Mouse (Mus musculus): Measurements from ENCODE around the gene Mettl21a. TPM values are rescaled to one million over a fixed set of nuclear protein-coding genes. Genes with fewer than 3 reads are reported as not detected.
"Not testable (repeated sequence)": the region's sequence is repeated elsewhere in the genome, so short reads cannot be mapped to it uniquely, and the experiment has no call there.

Gene Mettl21a
- total and polyA plus RNA-seq, 3 experiments, result 12.1 to 37.3 (median 22.8) TPM

GRCm38 (mm10) chr1:64644513-64644912 is 27.5 kb upstream of the Mettl21a start:
- no peaks in the 10 kb centered on the region for H3K36me3 ChIP-seq (replicated peaks)
- H3K4me1 ChIP-seq (ENCODE audit: insufficient read depth, low read depth, low read length), result peaks cover 3% of the 10 kb centered on the region
- H3K27me3 ChIP-seq (ENCODE audit: insufficient read depth, low read length), result peaks cover 20% of the 10 kb centered on the region
- no peak overlapping the region for H3K4me3 ChIP-seq (ENCODE audit: low read depth, low read length)
- no peak for DNase-seq (ENCODE audit: low spot score)
- no peaks in the 10 kb centered on the region for H3K9me3 ChIP-seq (replicated peaks)
- no peak for ATAC-seq (ENCODE audit: extremely low read depth, insufficient number of reproducible peaks, low FRiP score, poor library complexity, severe bottlenecking)
- TF ChIP-seq TAL1 (conservative IDR thresholded peaks at IDR 0.05; ENCODE audit: low read depth, low read length) (no peak), CTCF (IDR thresholded peaks at IDR 0.05; ENCODE audit: low read depth, low read length) (no peak), GATA1 (IDR thresholded peaks at IDR 0.05; ENCODE audit: borderline replicate concordance, low read length) (no peak), GATA2 (IDR thresholded peaks at IDR 0.05; ENCODE audit: borderline replicate concordance, low read depth, low read length) (no peak), POLR2AphosphoS5 (IDR thresholded peaks at IDR 0.05; ENCODE audit: insufficient replicate concordance, low read depth, low read length) (no peak)

- not testable (repeated sequence) for H3K4me1 ChIP-seq (ENCODE audit: insufficient read depth, low read depth, low read length); H3K36me3 ChIP-seq (replicated peaks); H3K9me3 ChIP-seq (replicated peaks); DNase-seq (ENCODE audit: low spot score); ATAC-seq (ENCODE audit: extremely low read depth, insufficient number of reproducible peaks, low FRiP score, poor library complexity, severe bottlenecking); H3K4me3 ChIP-seq (ENCODE audit: low read depth, low read length)
- H3K27me3 ChIP-seq (ENCODE audit: insufficient read depth, low read length), result peaks cover 28% of the 10 kb centered on the region
Observed at GRCm38 (mm10) chr1:64642541-64642940, 25.5 kb upstream of the Mettl21a start.

GRCm38 (mm10) chr1:64641069-64641468 is 24.0 kb upstream of the Mettl21a start:
- no peaks in the 10 kb centered on the region for H3K9me3 ChIP-seq (replicated peaks)
- no peak for DNase-seq (ENCODE audit: low spot score)
- ATAC-seq (ENCODE audit: extremely low read depth, insufficient number of reproducible peaks, low FRiP score, poor library complexity, severe bottlenecking), result no peak
- H3K4me3 ChIP-seq (ENCODE audit: low read depth, low read length), result no peak overlapping the region
- peaks cover 9% of the 10 kb centered on the region for H3K4me1 ChIP-seq (ENCODE audit: insufficient read depth, low read depth, low read length)
- H3K36me3 ChIP-seq (replicated peaks), result no peaks in the 10 kb centered on the region
- TF ChIP-seq POLR2AphosphoS5 (IDR thresholded peaks at IDR 0.05; ENCODE audit: insufficient replicate concordance, low read depth, low read length), result no peak
- TF ChIP-seq CTCF (IDR thresholded peaks at IDR 0.05; ENCODE audit: low read depth, low read length), result no peak
- TF ChIP-seq GATA1 (IDR thresholded peaks at IDR 0.05; ENCODE audit: borderline replicate concordance, low read length), result no peak
- TF ChIP-seq TAL1 (conservative IDR thresholded peaks at IDR 0.05; ENCODE audit: low read depth, low read length), result no peak
- no peak for TF ChIP-seq GATA2 (IDR thresholded peaks at IDR 0.05; ENCODE audit: borderline replicate concordance, low read depth, low read length)
- peaks cover 28% of the 10 kb centered on the region for H3K27me3 ChIP-seq (ENCODE audit: insufficient read depth, low read length)

GRCm38 (mm10) chr1:64639279-64639678 is 22.2 kb upstream of the Mettl21a start:
- DNase-seq (ENCODE audit: low spot score) (no peak), ATAC-seq (ENCODE audit: extremely low read depth, insufficient number of reproducible peaks, low FRiP score, poor library complexity, severe bottlenecking) (peak; percentile 28)
- peaks cover 9% of the 10 kb centered on the region for H3K4me1 ChIP-seq (ENCODE audit: insufficient read depth, low read depth, low read length)
- TF ChIP-seq CTCF (IDR thresholded peaks at IDR 0.05; ENCODE audit: low read depth, low read length), result no peak
- TF ChIP-seq TAL1 (conservative IDR thresholded peaks at IDR 0.05; ENCODE audit: low read depth, low read length), result 0 out of 2 replicates have a peak, but pooled peaks have one; percentile 6
- no peaks in the 10 kb centered on the region for H3K9me3 ChIP-seq (replicated peaks)
- no peaks in the 10 kb centered on the region for H3K36me3 ChIP-seq (replicated peaks)
- peaks cover 29% of the 10 kb centered on the region for H3K27me3 ChIP-seq (ENCODE audit: insufficient read depth, low read length)
- H3K4me3 ChIP-seq (ENCODE audit: low read depth, low read length), result no peak overlapping the region

- DNase-seq (ENCODE audit: low spot score) (no peak), ATAC-seq (ENCODE audit: extremely low read depth, insufficient number of reproducible peaks, low FRiP score, poor library complexity, severe bottlenecking) (no peak)
- Histone ChIP-seq H3K4me3 (ENCODE audit: low read depth, low read length) (no peak overlapping the region), H3K4me1 (ENCODE audit: insufficient read depth, low read depth, low read length) (peaks cover 6% of the 10 kb centered on the region), H3K27me3 (ENCODE audit: insufficient read depth, low read length) (peaks cover 41% of the 10 kb centered on the region), H3K36me3 (replicated peaks) (no peaks in the 10 kb centered on the region), H3K9me3 (replicated peaks) (no peaks in the 10 kb centered on the region)
- TF ChIP-seq TAL1 (conservative IDR thresholded peaks at IDR 0.05; ENCODE audit: low read depth, low read length) (no peak), CTCF (IDR thresholded peaks at IDR 0.05; ENCODE audit: low read depth, low read length) (no peak)
Observed at GRCm38 (mm10) chr1:64635624-64636023, 18.6 kb upstream of the Mettl21a start.

GRCm38 (mm10) chr1:64633237-64633636 is 16.2 kb upstream of the Mettl21a start:
- TF ChIP-seq POLR2AphosphoS5 (IDR thresholded peaks at IDR 0.05; ENCODE audit: insufficient replicate concordance, low read depth, low read length) (no peak), GATA1 (IDR thresholded peaks at IDR 0.05; ENCODE audit: borderline replicate concordance, low read length) (no peak), GATA2 (IDR thresholded peaks at IDR 0.05; ENCODE audit: borderline replicate concordance, low read depth, low read length) (no peak), CTCF (IDR thresholded peaks at IDR 0.05; ENCODE audit: low read depth, low read length) (no peak), TAL1 (conservative IDR thresholded peaks at IDR 0.05; ENCODE audit: low read depth, low read length) (no peak)
- no peaks in the 10 kb centered on the region for H3K9me3 ChIP-seq (replicated peaks)
- no peaks in the 10 kb centered on the region for H3K4me1 ChIP-seq (ENCODE audit: insufficient read depth, low read depth, low read length)
- ATAC-seq (ENCODE audit: extremely low read depth, insufficient number of reproducible peaks, low FRiP score, poor library complexity, severe bottlenecking), result no peak
- H3K36me3 ChIP-seq (replicated peaks), result no peaks in the 10 kb centered on the region
- H3K4me3 ChIP-seq (ENCODE audit: low read depth, low read length), result no peak overlapping the region
- peaks cover 30% of the 10 kb centered on the region for H3K27me3 ChIP-seq (ENCODE audit: insufficient read depth, low read length)
- no peak for DNase-seq (ENCODE audit: low spot score)

- ATAC-seq (ENCODE audit: extremely low read depth, insufficient number of reproducible peaks, low FRiP score, poor library complexity, severe bottlenecking), result no peak
- no peaks in the 10 kb centered on the region for H3K36me3 ChIP-seq (replicated peaks)
- no peak for TF ChIP-seq TAL1 (conservative IDR thresholded peaks at IDR 0.05; ENCODE audit: low read depth, low read length)
- no peak for TF ChIP-seq POLR2AphosphoS5 (IDR thresholded peaks at IDR 0.05; ENCODE audit: insufficient replicate concordance, low read depth, low read length)
Observed at GRCm38 (mm10) chr1:64631526-64631925, 14.5 kb upstream of the Mettl21a start.

More at GRCm38 (mm10) chr1:64631526-64631925, 14.5 kb upstream of the Mettl21a start:
- DNase-seq (ENCODE audit: low spot score), result no peak
- H3K4me3 ChIP-seq (ENCODE audit: low read depth, low read length), result no peak overlapping the region
- H3K27me3 ChIP-seq (ENCODE audit: insufficient read depth, low read length), result peaks cover 24% of the 10 kb centered on the region
- peaks cover 4% of the 10 kb centered on the region; the same call in 1 of the 2 replicates for H3K4me1 ChIP-seq (ENCODE audit: insufficient read depth, low read depth, low read length)
- H3K9me3 ChIP-seq (replicated peaks), result no peaks in the 10 kb centered on the region

Measured in G1E (cell line).